Mouse (Mus musculus) mouse trophoblast stem cell (cell line): Measurements from ENCODE around the gene Rsrc1.
"Not testable (repeated sequence)": the region's sequence is repeated elsewhere in the genome, so short reads cannot be mapped to it uniquely, and the experiment has no call there.

Experiments
- in situ Hi-C, 2 experiments: fragments of 300-500 bp; cut with MseI, MboI; formaldehyde crosslinking; loops; 2 replicates in 1 of 2; 3 replicates in 1 of 2; pipeline ENCODE4 v1.15.1; 2025

The Rsrc1 gene

DNA sequence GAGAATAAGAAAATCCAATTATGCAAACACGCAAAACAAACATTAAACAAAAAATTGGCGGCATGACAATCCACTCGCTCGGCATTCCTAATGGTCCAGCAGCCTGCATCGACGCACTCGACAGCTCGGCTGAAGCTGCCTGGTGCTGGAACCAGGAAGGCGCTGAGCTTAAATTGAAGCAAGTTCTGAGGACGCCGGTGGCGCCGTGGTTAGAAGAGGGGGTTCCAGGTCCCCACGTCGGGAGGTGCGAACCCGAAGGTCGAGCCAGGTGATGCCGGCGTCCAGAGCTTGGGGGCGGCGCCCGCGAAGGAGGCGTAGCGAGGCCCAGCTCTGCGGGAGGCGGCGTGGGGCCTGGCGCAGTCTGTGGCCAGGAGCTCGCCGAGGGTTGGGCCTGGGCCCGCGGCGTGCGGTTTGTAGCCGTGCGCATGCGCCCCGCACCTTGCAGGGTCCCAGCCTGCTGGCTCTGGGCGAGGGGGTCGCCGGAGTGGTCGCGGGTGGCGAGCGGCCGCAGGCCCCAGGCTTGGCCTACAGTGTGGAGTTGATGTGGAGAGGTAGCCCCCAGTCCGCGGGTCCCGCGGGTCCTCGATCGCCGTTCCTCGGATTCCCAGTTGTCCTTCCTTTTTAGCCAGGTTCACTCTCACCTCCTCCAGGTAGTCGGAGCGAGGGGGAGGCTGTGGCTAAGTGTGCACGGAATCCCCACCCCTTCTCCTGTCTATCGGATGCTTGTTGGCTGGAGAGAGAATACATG lies 4.5 kb downstream of the Rsrc1 start:
- in situ Hi-C loops: no loop called here

DNA sequence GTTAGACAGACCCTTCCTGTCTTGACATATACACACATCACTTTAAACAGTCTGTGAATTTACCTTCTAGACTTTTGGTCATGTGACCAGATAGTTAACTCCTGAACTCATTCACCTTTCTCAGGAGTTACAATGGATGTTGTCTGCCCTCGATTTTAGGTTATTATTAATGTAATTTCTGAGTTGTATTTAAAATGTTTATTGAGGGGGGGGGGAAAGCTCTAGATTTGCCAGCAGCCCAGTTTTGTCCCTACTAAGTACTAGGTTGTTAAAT lies 5.0 kb downstream of the Rsrc1 start:
- in situ Hi-C loops: no loop called here

DNA sequence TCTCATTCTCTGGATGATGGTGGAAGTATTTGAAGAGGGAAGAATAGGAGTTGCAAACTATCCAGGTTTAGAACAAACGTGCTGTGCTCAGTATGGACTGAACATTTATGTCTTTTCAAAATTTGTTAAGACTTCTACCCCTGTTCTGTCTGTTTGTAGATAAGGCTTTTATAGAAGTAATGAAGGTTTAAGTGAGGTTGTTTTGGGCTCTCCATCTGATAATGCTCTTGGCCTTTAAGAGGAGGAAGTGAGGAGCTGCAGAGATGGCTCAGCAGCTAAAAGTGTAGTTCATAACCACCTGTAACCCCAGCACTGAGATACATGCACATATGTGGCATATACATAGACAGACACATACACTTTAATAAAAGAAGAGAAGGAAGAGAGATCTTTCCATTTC lies 15.6 kb downstream of the Rsrc1 start:
- in situ Hi-C loops: no loop called here

GRCm38 (mm10) chr3:67036387-67037062 lies 55.3 kb downstream of the Rsrc1 start:
- in situ Hi-C loops: no loop called here

GRCm38 (mm10) chr3:67059755-67060154 lies 78.6 kb downstream of the Rsrc1 start:
- in situ Hi-C loops: no loop called here

- in situ Hi-C loops: no loop called here
Measured at GRCm38 (mm10) chr3:67070575-67071488, 89.6 kb downstream of the Rsrc1 start.

DNA sequence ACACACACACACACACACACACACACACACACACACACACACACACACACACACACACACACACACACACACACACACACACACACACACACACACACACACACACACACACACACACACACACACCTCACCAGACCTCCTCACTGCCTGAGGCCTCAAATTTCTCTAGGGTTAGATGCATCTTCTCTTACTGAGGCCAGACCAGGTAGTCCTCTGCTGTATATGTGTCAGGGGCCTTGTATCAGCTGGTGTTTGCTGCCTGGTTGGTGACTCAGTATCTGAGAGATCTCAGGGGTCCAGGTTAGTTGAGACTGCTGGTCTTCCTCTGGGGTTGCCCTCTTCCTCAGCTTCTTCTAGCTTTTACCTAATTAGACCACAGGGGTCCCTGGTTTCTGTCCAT lies 92.5 kb downstream of the Rsrc1 start:
- in situ Hi-C loops: not testable (repeated sequence)

DNA sequence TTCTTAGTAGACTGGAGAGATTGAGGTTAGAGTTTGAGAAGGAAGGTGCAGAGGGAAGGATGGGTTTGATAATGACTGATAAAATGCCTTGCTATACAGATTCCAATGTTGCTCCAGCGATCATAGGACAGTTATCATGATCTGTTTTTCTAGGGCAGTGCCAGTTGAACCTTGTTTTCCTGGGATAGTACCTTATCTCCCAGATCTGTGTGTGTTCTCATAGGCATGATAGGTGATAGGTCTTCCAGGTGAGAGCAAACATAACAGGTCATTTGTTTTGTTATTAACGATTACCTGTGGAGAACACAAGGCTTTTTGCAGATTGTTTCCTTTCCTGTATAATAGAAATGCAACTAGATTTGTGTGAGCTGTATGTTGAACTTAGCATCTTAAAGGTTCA lies 94.3 kb downstream of the Rsrc1 start:
- in situ Hi-C loops: no loop called here

- in situ Hi-C loops: no loop called here
Measured at GRCm38 (mm10) chr3:67084742-67085141, 103.6 kb downstream of the Rsrc1 start.

DNA sequence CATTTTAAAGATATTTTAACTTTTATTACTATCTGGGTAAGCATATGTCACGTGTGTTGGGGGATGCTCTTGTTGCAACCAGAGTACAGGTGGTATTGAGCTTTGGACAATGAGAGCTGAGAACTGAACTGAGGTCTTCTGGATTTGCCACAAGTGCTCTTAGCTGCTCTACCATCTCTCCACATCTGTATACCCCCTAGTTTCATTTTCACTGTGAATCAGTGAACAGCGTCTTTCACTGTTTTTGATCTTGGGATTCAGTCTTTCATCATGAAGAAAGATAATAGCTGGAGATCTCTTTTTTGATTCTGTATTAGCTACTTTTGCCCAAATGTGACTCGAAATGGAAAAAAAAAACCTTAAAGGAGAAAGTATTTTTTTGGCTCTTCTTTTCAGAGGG lies 127.2 kb downstream of the Rsrc1 start:
- in situ Hi-C loops: no loop called here

DNA sequence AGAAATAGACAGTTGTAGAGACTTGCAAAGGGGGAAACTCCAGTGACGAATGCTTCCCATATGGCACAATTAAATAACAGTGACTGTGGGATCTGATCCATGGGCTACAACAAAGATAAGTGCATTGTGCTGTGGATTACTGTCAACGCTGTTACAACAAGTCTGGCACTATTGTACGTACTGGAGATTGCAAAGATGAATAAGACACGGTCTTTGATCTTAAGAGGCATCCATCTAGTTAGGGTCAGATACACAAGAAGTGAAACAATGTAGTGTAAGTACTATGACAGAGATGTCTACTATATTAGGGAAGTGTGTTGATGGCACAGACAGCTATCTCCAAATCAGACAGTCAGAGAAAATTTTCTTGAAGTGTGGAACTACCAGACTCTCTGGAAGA lies 135.1 kb downstream of the Rsrc1 start:
- in situ Hi-C loops: no loop called here

DNA sequence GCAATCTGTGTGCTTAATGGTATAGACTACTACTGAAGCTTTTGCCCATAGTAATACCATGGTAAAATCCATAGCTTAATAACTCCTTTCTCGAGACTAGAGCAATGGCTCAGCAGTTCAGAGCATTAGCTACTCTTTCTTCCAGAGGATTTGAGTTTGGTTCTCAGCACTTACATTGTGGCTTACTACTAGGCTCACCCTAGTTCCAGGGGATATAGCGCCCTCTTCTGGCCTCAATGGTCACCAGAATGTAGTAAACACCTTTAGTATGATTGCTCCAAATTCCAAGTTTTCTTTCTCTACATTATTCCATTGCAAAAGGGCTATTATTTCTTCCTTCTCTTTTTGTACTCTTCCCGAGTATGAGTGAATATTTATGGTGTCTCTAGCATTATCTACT lies 151.3 kb downstream of the Rsrc1 start:
- in situ Hi-C loops: no loop called here

GRCm38 (mm10) chr3:67135749-67136375 lies 154.7 kb downstream of the Rsrc1 start:
- in situ Hi-C loops: no loop called here

DNA sequence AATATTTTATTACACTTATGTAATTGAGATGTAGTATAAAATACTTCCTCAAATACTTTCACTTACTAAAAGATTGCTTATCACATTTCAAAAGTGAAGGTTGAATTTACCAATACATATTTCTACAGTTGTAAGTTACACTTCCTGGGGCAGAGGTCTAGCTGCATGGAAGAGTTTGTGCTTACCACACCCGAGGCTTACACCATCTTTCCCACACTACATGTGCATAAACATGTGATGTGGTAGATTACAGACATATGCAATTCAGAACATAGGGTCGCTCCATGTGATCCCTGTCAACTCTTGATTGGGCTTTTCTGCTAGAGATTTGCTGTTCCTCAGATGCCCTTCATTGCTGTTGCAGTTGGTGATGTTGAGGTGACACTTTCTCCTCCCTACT lies 163.8 kb downstream of the Rsrc1 start:
- in situ Hi-C loops: no loop called here

DNA sequence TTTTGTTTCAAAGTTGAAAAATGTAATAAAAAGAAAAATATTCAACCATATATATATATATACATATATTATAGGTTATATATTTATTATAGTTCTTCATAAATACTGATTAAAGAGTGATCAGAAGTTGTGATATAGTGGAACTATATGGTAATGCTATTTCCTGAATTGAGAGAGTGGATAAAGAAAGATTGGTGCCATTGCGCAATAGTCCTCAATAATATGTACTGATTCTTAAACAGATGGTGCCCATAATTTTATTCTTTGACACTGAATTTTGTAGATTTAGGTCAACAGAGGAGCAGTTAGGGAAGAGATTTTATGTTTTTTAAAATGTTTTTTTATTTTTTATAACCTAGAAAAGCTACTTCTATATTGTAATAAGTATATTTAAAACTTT lies 165.1 kb downstream of the Rsrc1 start:
- in situ Hi-C loops: no loop called here

DNA sequence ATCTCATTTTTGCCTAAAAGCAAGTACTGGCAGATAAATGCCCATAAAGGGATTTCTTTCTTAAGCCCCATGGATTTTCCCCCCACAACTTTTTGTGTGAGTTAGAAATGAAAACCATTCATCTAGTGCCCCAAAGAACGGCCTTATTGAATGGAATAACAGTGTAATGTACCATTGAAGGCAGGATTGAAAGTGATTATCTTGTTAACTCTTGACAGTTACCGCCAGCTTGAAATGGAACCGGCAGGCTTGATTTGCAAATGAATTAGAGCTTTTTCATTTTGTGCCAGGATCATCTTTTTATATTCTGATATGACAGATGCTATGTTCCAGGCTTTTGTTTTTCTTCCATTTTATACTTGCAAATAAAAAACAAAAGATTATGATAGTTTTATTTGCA lies 166.1 kb downstream of the Rsrc1 start:
- in situ Hi-C loops: no loop called here

DNA sequence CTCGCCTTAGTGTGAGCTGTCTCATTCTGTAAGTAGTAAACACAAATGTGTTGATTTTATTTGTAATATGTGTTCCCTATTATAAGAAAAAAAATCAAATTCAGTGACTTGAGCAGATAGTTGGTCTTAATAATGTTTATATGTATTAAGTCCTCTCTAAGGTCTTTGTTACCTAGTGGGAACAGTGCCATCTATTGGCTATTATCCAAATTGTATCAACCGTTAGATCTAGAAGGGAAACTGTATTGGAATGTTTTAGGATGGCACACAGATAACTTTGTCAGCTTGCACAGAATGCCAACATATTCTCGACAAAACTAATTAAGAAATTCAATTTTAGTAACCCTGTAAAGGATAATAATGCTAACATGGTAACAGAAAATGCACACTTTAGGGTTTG lies 216.0 kb downstream of the Rsrc1 start:
- in situ Hi-C loops: no loop called here

GRCm38 (mm10) chr3:67213047-67213457 lies 231.9 kb downstream of the Rsrc1 start:
- in situ Hi-C loops: no loop called here

DNA sequence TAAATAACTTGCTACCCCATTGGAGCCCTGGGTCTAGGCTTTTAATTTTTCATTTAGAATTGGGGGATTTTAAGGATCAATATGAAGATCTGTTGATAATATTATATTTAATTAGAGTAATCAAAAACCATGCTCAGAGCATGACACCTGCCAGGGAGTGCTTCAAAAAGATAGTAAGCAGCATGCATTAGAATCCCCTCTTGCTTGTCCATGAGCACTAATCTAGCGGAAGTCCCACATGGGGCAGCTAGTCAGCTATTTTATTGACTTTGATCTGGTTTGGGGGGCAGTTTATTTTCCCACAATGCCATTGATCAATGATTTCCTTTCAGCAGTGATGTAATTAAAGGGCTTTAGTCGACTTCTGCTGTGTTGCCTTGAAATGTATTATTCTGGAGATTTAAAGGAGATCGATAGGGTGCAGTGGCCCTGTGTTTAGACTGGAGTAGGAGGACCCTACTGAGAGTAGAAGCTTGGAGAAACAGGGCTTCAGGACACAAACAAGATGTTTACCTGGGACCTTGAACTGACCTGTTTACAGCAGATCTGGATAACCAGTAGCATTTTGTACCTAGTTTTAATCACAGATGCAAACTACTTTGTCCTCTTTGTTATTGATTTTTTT lies 251.5 kb downstream of the Rsrc1 start:
- in situ Hi-C loops: no loop called here

GRCm38 (mm10) chr3:67242451-67242850 lies 261.3 kb downstream of the Rsrc1 start:
- in situ Hi-C loops: not testable (repeated sequence)

- in situ Hi-C loops: no loop called here
Measured at GRCm38 (mm10) chr3:67267448-67267847, 286.3 kb downstream of the Rsrc1 start.

- in situ Hi-C loops: no loop called here
Measured at GRCm38 (mm10) chr3:67279781-67280180, 298.6 kb downstream of the Rsrc1 start.
